Mouse (Mus musculus) gastrocnemius, adult 2 months (tissue): ENCODE results near the gene Nudt9. TPM values are rescaled to one million over a fixed set of nuclear protein-coding genes. Genes with fewer than 3 reads are reported as not detected.

ENCODE experiments used
- DNase-seq: peaks from one replicate; pipeline ENCODE4 v3.0.0; 2022
- H3K27ac ChIP-seq: fragments of 200-600 bp; 2 replicates; pipeline ENCODE4 v1.8.1; 2022; ENCODE audit warnings: mild to moderate bottlenecking
- H3K4me3 ChIP-seq: fragments of 200-600 bp; 2 replicates; pipeline ENCODE4 v1.8.1; 2022; ENCODE audit warnings: mild to moderate bottlenecking, moderate library complexity
- CTCF ChIP-seq: fragments of 200-600 bp; IDR thresholded peaks from 2 replicates; pipeline ENCODE4 v1.8.1; 2022; ENCODE audit warnings: antibody characterized with exemption, mild to moderate bottlenecking, moderate library complexity
- intact Hi-C: fragments of 180-260 bp; cut with DNase I; formaldehyde crosslinking; loops from one replicate; pipeline ENCODE4 v1.15.1; 2025
- long read RNA-seq, 2 experiments: library from polyadenylated mRNA; stranded (forward); transcript quantifications; one replicate each; pipeline ENCODE4 v2.0.0; 2021
- total RNA-seq, 2 experiments: library from RNA; stranded (reverse); gene quantifications; 2 replicates each; pipeline ENCODE4 v1.2.3; 2021

Nudt9 gene
- 10 to 100 TPM; 62.6 to 68.7 TPM for total RNA-seq
- long read RNA-seq, experiment 1, transcript Nudt9-201 (8 exons, 1,488 nt) = major isoform, 96 of 110 reads
- long read RNA-seq, experiment 1, partial matches to known transcripts = 1 of 110 reads
- long read RNA-seq, experiment 1, other reads (novel, unspliced or antisense) = 13 of 110 reads
- long read RNA-seq, experiment 2, transcript Nudt9-201 (8 exons, 1,488 nt) = major isoform, 107 of 119 reads
- long read RNA-seq, experiment 2, partial matches to known transcripts = 1 of 119 reads
- long read RNA-seq, experiment 2, other reads (novel, unspliced or antisense) = 11 of 119 reads

GRCm38 (mm10) chr5:104046256-104047199, at the start of gene Nudt9:
Gene Nudt9, plus strand, starts transcription at chr5:104046306.
- peak within 1 kb of the TSS; percentile 95 for H3K27ac ChIP-seq
- peak; percentile 98 for DNase-seq
- H3K4me3 ChIP-seq = peak within 1 kb of the TSS; percentile 97
- TF ChIP-seq CTCF = peak; percentile 9; the same call in 1 of the 2 replicates
- intact Hi-C loops = loop anchor here (5.0 kb wide), 1 partner anchor 34 kb away; no protein-coding TSS in a partner anchor

- Histone ChIP-seq H3K4me3 (no peak overlapping the region), H3K27ac (no peak overlapping the region)
- no peak for TF ChIP-seq CTCF
- intact Hi-C loops = loop anchor here (2.0 to 5.0 kb wide), 3 partner anchors 40 to 344 kb away; no protein-coding TSS in a partner anchor
- no peak for DNase-seq
Measured at GRCm38 (mm10) chr5:103998739-103999138, 47.4 kb upstream of the Nudt9 start.

- H3K27ac ChIP-seq = no peak overlapping the region
Measured at GRCm38 (mm10) chr5:103999738-104000137, 46.4 kb upstream of the Nudt9 start.

GRCm38 (mm10) chr5:104002549-104003255, 43.4 kb upstream of the Nudt9 start:
- no peak overlapping the region for H3K4me3 ChIP-seq
- H3K27ac ChIP-seq = no peak overlapping the region
- intact Hi-C loops = loop anchor here (5.0 kb wide), 1 partner anchor 55 kb away; no protein-coding TSS in a partner anchor
- DNase-seq = no peak
- no peak for TF ChIP-seq CTCF

More at GRCm38 (mm10) chr5:103999738-104000137, 46.4 kb upstream of the Nudt9 start:
- peak; percentile 99 for TF ChIP-seq CTCF
- intact Hi-C loops = loop anchor here (2.0 to 5.0 kb wide), 4 partner anchors 39 to 343 kb away; no protein-coding TSS in a partner anchor
- peak; percentile 87 for DNase-seq
- no peak overlapping the region for H3K4me3 ChIP-seq

- no peak for TF ChIP-seq CTCF
- Histone ChIP-seq H3K27ac (no peak overlapping the region), H3K4me3 (no peak overlapping the region)
- intact Hi-C loops = loop anchor here (5.0 kb wide), 1 partner anchor 54 kb away; no protein-coding TSS in a partner anchor
- no peak for DNase-seq
Measured at GRCm38 (mm10) chr5:104003256-104003931, 42.7 kb upstream of the Nudt9 start.

GRCm38 (mm10) chr5:104003955-104004354, 42.2 kb upstream of the Nudt9 start:
- Histone ChIP-seq H3K4me3 (no peak overlapping the region), H3K27ac (no peak overlapping the region)
- intact Hi-C loops = loop anchor here (5.0 kb wide), 1 partner anchor 53 kb away; no protein-coding TSS in a partner anchor
- DNase-seq = no peak
- TF ChIP-seq CTCF = no peak

GRCm38 (mm10) chr5:104006811-104007210, 39.3 kb upstream of the Nudt9 start:
- H3K27ac ChIP-seq = no peak overlapping the region
- intact Hi-C loops = no loop called here
- no peak for DNase-seq
- no peak for TF ChIP-seq CTCF
- no peak overlapping the region for H3K4me3 ChIP-seq

GRCm38 (mm10) chr5:104007801-104008200, 38.3 kb upstream of the Nudt9 start:
- intact Hi-C loops = no loop called here
- no peak overlapping the region for H3K4me3 ChIP-seq
- TF ChIP-seq CTCF = no peak
- DNase-seq = no peak
- H3K27ac ChIP-seq = no peak overlapping the region

GRCm38 (mm10) chr5:104009421-104009820, 36.7 kb upstream of the Nudt9 start:
- no peak overlapping the region for H3K27ac ChIP-seq
- no peak for TF ChIP-seq CTCF
- intact Hi-C loops = no loop called here
- no peak for DNase-seq
- H3K4me3 ChIP-seq = no peak overlapping the region

GRCm38 (mm10) chr5:104010261-104010660, 35.8 kb upstream of the Nudt9 start:
- no peak for TF ChIP-seq CTCF
- Histone ChIP-seq H3K4me3 (no peak overlapping the region), H3K27ac (no peak overlapping the region)
- intact Hi-C loops = loop anchor here (5.0 kb wide), 1 partner anchor 37 kb away; the partner anchor contains the start of gene Nudt9
- no peak for DNase-seq

GRCm38 (mm10) chr5:104011419-104011818, 34.7 kb upstream of the Nudt9 start:
- Histone ChIP-seq H3K27ac (no peak overlapping the region), H3K4me3 (no peak overlapping the region)
- no peak for TF ChIP-seq CTCF
- DNase-seq = no peak
- intact Hi-C loops = loop anchor here (5.0 kb wide), 1 partner anchor 36 kb away; the partner anchor contains the start of gene Nudt9
